Mouse (Mus musculus) embryonic fibroblast, embryonic 13.5 days (primary cell): Measurements from ENCODE around the gene Ogdhl.

Source experiments
- CTCF ChIP-seq: IDR thresholded peaks from 2 replicates; pipeline ENCODE4 v1.5.1; 2011; ENCODE audit warnings: mild to moderate bottlenecking, control low read depth, low read length, moderate library complexity, borderline replicate concordance; ENCODE audit not compliant: insufficient read depth
- POLR2A ChIP-seq: IDR thresholded peaks from 2 replicates; pipeline ENCODE4 v1.6.1; 2011; ENCODE audit warnings: low read depth, mild to moderate bottlenecking, control low read depth, low read length, moderate library complexity

- TF ChIP-seq CTCF (peak; percentile 33; the same call in 1 of the 2 replicates), POLR2A (no peak)
Measured at GRCm38 (mm10) chr14:32309876-32310275, 11.9 kb upstream of the Ogdhl start.
